Mouse (Mus musculus) hindlimb bud, embryonic 11.5 days (tissue): ENCODE results near the gene Mocs3.
A peak's percentile ranks its signal among the peaks of the same experiment; 100 is the strongest.

Experiments
- DNase-seq: peaks from one replicate; pipeline ENCODE4 v3.0.0-alpha.2; 2012; ENCODE audit warnings: low read depth, low spot score; ENCODE audit errors: extremely low spot score

The Mocs3 gene

GRCm38 (mm10) chr2:168230026-168230728 lies at the start of gene Mocs3, which contains the start of the genes Gm20716 and Dpm1:
Gene Mocs3 (plus strand): TSS chr2:168230622.
Gene Gm20716 (minus strand): TSS chr2:168230364.
Gene Dpm1 (minus strand): TSS chr2:168230591.
- peak; percentile 62 for DNase-seq

- DNase-seq: no peak
Observed at GRCm38 (mm10) chr2:168191856-168192255, 38.6 kb upstream of the Mocs3 start.

DNA sequence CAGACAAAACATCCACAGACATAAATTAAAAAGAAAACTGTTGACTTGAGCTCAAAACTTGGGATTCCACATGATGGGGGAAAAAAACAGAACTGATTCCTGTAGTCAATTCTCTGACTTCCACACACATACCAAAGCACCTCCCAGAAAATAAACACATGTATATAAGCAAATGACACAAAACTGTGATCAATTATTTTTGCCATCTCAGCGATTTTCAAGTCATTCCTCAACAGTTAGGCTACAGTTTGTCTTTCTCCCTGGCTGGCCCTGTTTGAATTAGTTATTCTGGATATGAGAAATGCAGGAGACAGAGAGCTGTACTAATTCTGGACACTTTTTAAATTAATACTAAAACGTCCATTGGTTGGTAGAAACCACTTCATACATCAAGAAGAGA lies 36.7 kb upstream of the Mocs3 start:
- no peak for DNase-seq

GRCm38 (mm10) chr2:168195721-168196120 lies 34.7 kb upstream of the Mocs3 start:
- DNase-seq: no peak

DNA sequence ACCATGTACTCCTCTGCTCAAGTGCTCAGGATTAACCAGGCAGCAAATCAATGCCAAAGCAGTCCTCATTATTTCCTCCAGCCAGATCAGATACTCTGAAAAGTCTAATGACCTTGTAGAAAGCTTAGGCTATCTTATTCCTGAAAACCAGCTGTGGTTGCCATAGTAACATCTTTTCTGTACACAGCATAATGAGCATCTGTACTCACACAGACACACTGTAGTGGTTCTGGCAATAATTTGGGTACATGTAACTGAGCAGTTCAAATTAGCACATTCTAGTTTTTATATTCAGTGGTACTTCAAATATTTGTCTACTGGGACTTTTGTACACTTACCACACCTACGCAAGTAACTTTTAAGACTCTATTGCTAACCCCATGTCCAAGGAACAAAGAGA lies 32.0 kb upstream of the Mocs3 start:
- DNase-seq: no peak

GRCm38 (mm10) chr2:168199476-168199875 lies 30.9 kb upstream of the Mocs3 start:
- DNase-seq: no peak

- DNase-seq: no peak
Observed at GRCm38 (mm10) chr2:168200014-168200691, 30.3 kb upstream of the Mocs3 start.

- DNase-seq: no peak
Observed at GRCm38 (mm10) chr2:168204476-168204999, 25.9 kb upstream of the Mocs3 start.

DNA sequence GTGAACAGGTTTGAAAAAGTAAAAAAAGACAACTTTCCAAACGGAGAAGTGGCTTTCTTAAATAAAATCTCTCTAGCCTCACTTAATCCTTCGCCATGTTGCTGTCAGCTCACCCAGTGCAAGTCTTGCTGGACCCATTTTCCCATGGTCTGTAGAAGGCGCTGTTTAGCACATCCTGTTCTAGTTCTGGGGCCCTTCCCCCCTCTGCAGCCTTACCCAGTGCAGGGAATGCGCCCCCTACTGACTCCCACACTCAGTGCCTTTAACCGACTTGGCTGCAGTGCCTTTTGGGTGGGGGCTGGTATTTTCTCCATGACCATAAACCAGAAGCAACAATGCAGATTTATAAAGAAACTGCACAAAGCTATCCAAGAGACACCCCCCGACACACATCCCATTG lies 25.2 kb upstream of the Mocs3 start:
- peak; percentile 83 for DNase-seq

- no peak for DNase-seq
Observed at GRCm38 (mm10) chr2:168205681-168206631, 24.5 kb upstream of the Mocs3 start.

GRCm38 (mm10) chr2:168206725-168207644 lies 23.4 kb upstream of the Mocs3 start, which contains the start of gene Adnp:
Gene Adnp (minus strand): TSS chr2:168207112.
- DNase-seq: peak; percentile 89

DNA sequence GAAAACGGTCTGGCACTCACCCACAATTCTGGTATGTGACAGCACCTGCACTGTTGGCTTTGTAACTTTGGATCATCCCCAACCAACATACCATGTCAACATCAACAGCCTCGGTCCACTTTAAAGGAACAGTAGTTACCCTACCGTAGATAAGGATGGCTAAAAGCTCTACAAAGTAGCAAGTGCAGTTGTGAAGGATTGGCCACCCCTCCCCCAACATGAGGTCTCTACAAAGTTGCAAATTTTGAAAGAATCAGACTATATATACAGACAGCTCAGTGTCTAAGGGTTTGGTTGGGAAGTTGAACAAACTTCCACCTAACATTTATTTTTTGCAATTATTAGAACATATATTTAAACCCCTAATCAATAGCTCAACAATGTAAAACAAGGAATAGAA lies 22.5 kb upstream of the Mocs3 start:
- no peak for DNase-seq

- no peak for DNase-seq
Observed at GRCm38 (mm10) chr2:168213788-168214397, 16.5 kb upstream of the Mocs3 start.

GRCm38 (mm10) chr2:168223326-168223725 lies 7.1 kb upstream of the Mocs3 start:
- no peak for DNase-seq

DNA sequence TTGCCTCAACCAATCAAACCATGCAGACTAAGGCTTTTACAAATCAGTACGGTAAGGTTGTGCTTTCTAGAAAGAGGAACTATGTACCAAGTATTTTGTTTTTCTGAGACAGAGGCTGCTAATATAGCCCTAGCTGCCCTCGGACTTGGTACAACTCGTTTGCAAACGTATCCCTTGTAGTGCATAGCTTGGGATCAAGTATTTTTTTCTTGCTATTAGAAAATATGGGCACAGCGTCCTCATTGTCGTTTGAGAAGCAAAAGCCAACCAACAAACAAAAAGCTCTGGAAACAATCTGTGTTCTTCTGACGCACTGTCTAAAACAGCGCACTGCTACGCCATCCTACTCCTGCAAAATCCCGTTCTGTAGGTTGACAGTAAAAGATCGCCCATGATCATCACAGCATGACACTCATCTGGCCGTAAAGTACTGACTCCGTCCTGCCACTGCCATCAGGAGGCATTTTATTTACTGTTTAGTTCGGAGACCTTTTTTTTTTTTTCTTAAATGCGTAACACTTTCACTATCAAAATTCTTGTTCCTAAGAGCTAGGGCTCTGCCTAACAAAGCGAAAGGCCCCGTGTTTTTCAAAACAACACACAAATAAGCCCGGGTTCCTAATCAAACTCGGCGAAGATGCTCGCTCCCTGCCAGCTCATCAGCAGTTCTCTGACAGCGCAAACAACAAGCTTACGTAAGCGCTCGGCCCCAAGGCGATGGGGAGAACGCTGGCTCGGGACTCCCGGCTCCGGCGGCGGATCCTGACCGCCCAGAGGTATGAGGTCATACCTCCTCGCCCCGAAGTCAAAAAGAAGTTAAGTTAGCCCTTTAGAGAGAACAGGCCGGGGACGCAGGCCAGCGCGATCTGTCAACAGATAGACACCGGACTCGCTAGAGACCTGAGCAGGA lies 1.1 kb upstream of the Mocs3 start:
- DNase-seq: no peak

DNA sequence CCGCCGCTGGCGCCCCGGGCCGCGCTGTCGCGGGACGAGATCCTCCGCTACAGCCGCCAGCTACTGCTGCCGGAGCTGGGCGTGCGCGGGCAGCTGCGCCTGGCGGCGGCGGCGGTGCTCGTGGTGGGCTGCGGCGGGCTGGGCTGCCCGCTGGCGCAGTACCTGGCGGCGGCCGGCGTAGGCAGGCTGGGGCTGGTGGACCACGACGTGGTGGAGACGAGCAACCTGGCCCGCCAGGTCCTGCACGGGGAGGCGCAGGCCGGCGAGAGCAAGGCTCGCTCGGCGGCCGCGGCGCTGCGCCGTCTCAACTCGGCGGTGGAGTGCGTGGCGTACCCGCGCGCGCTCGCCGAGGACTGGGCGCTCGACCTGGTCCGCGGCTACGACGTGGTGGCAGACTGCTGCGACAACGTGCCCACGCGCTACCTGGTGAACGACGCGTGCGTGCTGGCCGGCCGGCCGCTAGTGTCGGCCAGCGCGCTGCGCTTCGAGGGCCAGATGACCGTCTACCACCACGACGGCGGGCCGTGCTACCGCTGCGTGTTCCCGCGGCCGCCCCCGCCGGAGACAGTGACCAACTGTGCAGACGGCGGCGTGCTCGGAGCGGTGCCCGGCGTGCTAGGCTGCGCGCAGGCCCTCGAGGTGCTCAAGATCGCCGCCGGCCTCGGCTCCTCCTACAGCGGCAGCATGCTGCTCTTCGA lies 500 bp downstream of the Mocs3 start:
- DNase-seq: no peak

GRCm38 (mm10) chr2:168231471-168231829 lies 1.0 kb downstream of the Mocs3 start:
- DNase-seq: no peak

- DNase-seq: no peak
Observed at GRCm38 (mm10) chr2:168233286-168233685, 2.9 kb downstream of the Mocs3 start.
